Mouse (Mus musculus) lung, postnatal 25 days (tissue): ENCODE results near the gene Hist1h3i.
"Not testable (repeated sequence)": the region's sequence is repeated elsewhere in the genome, so short reads cannot be mapped to it uniquely, and the experiment has no call there.

ENCODE experiments used
- DNase-seq: peaks from one replicate; pipeline ENCODE4 v3.0.0; 2022; ENCODE audit warnings: low spot score

Hist1h3i gene

DNA sequence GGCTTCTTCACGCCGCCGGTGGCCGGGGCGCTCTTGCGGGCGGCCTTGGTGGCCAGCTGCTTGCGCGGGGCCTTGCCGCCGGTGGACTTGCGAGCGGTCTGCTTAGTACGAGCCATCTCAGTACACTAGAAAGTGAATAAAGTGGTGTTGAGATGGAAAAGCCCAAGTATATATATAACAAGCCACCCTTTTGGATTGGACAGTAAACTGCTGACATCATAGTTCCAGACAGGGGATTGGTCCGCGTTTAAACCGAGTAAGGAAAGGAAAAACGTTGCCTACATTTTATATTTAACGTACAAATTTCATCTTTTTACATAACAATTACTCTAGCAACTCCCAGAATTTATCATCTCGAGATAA, at the start of gene Hist1h3i:
Hist1h3i (minus strand) TSS at position 116 of the 363 bp plus-strand sequence.
- DNase-seq: peak; percentile 85

GRCm38 (mm10) chr13:21831418-21832394, 48.5 kb upstream of the Hist1h3i start, which contains the start of gene Hist1h4n:
Hist1h4n (minus strand) TSS chr13:21832196.
- DNase-seq: peak; percentile 47

DNA sequence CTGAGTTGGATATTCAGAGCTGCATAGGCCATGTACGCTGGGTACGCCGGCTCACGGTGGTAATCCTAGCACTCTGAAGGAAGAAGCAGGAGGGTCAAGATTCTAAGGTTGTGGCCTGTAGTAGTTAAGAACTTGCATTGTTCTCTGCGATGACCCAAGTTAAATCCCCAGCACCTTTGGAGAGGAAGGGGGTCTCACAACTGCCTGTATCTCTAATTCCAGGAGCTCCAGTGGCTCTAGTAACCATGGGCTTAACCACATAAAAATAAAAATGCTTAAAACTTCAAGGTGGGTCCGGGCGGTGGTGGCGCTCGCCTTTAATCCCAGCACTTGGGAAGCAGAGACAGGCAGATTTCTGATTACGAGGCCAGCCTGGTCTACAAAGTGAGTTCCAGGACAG, 47.2 kb upstream of the Hist1h3i start:
- DNase-seq: no peak

- DNase-seq: no peak
Observed at GRCm38 (mm10) chr13:21828511-21828910, 45.3 kb upstream of the Hist1h3i start.

GRCm38 (mm10) chr13:21820082-21820890, 37.1 kb upstream of the Hist1h3i start:
- not testable (repeated sequence) for DNase-seq

DNA sequence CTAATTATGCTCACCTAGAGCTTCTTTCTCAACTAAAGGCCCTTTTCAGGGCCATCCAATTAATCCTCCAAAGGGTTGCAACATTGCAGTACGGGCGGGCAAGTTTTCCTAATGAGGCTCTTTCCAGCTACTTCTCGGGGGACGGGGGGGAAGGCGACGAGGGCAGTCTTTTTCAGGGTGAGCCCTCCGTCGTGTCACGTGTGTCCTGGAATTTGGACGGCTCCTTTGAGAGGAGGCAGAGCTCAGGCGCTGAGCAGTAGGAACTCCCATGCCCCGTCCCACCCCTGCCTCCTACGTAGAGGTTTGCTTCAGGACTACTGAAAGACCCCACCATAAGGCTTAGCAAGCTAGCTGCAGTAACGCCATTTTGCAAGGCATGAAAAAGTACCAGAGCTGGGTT, 28.9 kb upstream of the Hist1h3i start:
- not testable (repeated sequence) for DNase-seq

DNA sequence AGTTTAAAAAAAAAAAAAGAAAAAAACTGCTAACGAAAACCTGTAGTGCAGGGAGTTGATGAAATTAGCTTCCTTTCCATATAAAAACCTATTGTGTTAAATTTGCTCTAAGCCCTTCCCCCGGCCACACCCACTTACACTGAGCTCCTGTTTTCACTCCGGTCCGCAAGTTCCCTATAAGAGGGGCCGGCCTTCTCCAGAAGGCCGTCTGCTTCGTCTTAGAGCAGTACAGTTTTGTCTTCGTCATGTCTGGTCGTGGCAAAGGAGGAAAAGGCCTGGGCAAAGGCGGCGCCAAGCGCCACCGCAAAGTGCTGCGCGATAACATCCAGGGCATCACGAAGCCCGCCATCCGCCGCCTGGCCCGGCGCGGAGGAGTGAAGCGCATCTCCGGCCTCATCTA, 28.4 kb upstream of the Hist1h3i start, which contains the start of gene Hist1h4m:
Hist1h4m (plus strand) TSS at position 208 of the 400 bp plus-strand sequence.
- DNase-seq: peak; percentile 53

- not testable (repeated sequence) for DNase-seq
Observed at GRCm38 (mm10) chr13:21811074-21811473, 27.9 kb upstream of the Hist1h3i start.

- DNase-seq: not testable (repeated sequence)
Observed at GRCm38 (mm10) chr13:21810073-21810472, 26.9 kb upstream of the Hist1h3i start, which contains the start of the genes Hist1h2bq and Hist1h2ao. Hist1h2bq (minus strand) TSS chr13:21810197. Hist1h2ao (plus strand) TSS chr13:21810465.

- not testable (repeated sequence) for DNase-seq
Observed at GRCm38 (mm10) chr13:21803058-21803457, 19.9 kb upstream of the Hist1h3i start.

DNA sequence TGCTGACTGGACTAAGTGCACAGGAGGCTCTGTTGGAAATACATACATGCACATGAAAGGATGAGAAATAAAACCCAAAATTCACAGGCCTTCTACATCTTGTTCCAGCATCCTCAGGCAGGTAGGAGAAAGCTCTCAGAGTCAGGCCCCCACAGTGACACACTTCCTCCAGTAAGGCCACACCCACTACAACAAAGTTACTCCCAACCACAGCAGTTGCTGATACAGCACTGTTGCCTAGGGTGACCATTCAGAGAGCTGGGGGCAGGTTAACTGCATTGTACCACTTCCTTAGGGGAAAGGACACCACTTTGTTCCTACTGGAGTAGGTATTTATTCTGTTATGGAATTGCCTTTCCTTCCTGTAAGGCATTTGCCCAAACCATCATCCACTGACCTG, 14.0 kb upstream of the Hist1h3i start:
- not testable (repeated sequence) for DNase-seq

DNA sequence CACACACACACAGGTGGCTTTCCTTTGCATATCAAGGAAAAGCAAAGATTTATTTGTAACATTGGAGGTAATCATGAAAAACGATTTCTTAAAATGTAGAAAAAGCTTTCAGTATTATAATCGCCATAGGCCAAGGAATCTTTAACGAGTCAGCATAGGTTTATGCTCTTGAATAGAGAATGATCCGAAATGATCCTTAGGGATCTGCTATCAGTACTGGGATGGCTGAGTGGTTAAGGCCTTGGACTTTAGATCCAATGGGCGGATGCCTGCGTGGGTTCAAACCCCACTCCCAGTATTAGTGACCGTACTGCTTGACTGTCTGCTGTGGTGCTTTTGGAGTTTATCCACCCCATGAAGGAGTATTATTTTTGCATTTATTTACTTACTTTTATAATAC, 12.4 kb upstream of the Hist1h3i start:
- DNase-seq: no peak

GRCm38 (mm10) chr13:21790601-21791283, 7.6 kb upstream of the Hist1h3i start:
- DNase-seq: no peak

- no peak for DNase-seq
Observed at GRCm38 (mm10) chr13:21789925-21790324, 6.8 kb upstream of the Hist1h3i start.

DNA sequence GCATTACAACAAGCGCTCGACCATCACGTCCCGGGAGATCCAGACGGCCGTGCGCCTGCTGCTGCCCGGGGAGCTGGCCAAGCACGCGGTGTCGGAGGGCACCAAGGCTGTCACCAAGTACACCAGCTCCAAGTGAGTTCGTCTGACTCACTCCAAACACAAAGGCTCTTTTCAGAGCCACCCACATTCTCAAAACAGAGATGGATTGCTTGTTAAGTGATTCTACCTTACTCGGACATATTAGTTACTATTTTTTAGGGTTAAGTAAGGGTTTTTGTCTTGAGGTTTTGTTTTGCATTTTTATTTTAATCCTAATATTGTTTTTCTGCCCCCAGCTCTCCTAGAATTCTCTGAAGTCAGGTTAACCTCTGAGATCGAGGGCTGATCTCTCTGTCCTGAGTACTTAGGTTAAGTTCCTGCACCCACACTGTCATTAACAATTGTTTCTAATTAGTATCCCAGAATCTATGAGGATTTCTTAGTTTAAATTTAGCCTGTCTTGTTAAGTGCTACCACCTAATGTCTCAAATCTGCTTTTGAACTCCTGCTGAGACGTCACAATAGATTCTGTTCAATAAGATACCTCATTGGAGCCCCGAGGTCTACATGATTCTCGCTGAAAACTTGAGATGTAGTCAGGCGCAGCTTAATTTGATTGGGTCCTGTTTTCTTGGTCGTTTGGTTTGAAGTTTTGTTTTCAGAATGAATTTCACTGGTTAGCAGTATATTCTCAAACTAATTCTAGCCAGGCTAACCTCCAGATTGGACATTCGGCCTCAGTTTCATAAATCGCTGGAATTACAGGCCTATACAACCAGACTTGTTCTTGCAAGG, 4.8 kb upstream of the Hist1h3i start:
- no peak for DNase-seq

GRCm38 (mm10) chr13:21786899-21787629, 3.9 kb upstream of the Hist1h3i start, which contains the start of the genes Hist1h2an and Hist1h2bp:
Hist1h2an (minus strand) TSS chr13:21787218.
Hist1h2bp (plus strand) TSS chr13:21787461.
- DNase-seq: peak; percentile 96

DNA sequence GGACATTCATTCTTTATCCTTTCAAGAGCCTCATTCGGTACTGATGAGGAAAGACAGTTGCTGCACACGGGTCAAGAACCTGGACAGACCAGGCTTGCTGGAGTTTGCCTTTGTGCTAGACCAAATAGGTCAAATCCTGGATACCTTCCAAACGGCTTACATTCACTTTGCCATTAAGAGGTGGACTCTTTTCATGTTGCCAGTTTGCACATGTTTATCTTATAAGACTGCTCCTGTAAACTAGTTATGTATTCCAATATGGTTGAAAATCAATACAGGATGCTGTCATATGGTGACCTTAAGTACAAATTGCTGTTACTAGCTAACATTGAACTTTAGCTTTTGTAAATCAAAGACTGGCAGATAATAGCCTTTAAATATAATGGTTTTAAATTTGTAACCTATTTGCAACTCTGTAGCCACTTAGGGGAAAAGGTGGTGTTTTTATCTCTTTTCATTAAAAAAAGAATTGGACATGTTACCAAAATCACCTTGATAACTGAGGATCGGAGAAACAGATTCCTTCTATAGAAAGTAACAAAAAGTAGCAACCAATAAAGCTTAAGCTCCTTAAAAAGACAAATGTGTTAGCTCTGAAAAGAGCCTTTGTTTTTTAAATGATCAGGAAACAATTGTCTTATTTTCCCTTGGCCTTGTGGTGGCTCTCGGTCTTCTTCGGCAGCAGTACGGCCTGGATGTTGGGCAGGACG, 3.2 kb upstream of the Hist1h3i start:
- no peak for DNase-seq

DNA sequence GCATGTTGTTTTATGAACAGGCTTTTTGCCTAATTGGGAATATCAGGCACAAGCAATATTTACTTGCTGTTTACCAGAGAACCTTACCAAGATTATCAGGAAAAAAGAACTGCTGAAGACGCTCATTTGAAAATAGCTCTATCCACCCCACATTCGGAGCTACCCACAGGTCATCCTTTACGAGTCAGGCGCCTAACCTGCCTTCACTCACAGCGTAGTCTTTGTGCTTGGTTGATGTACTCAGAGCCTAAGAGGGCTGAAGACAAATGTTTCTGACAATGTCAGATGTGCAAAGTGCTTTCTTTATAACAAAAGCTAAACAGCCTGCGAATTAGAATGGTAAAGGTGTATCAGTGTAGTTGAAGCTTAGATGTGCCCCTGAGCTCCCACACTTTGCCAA, 1.1 kb upstream of the Hist1h3i start:
- DNase-seq: no peak

- DNase-seq: peak; percentile 11
Observed at GRCm38 (mm10) chr13:21783734-21784161, 578 bp upstream of the Hist1h3i start.
